Mouse (Mus musculus) forebrain, embryonic 10.5 days (tissue): Measurements from ENCODE around the gene Col4a1. TPM values are rescaled to one million over a fixed set of nuclear protein-coding genes. Genes with fewer than 3 reads are reported as not detected.

Experiments
- DNase-seq: peaks from one replicate; pipeline ENCODE4 v3.0.0-alpha.2; 2017; ENCODE audit warnings: low spot score; ENCODE audit errors: extremely low spot score
- H3K27ac ChIP-seq: fragments of 300-500 bp; sonication (generic); 2 replicates; pipeline ENCODE4 v1.5.1; 2016; ENCODE audit warnings: mild to moderate bottlenecking
- H3K27me3 ChIP-seq: fragments of 300-500 bp; sonication (generic); 2 replicates; pipeline ENCODE4 v1.6.1; 2016; ENCODE audit warnings: mild to moderate bottlenecking; ENCODE audit not compliant: poor library complexity, severe bottlenecking
- H3K36me3 ChIP-seq: fragments of 300-500 bp; sonication (generic); replicated peaks from 2 replicates; pipeline ENCODE4 v1.6.1; 2016; ENCODE audit warnings: mild to moderate bottlenecking, moderate library complexity
- H3K4me1 ChIP-seq: fragments of 300-500 bp; sonication (generic); 2 replicates; pipeline ENCODE4 v1.6.1; 2016
- H3K4me3 ChIP-seq: fragments of 300-500 bp; sonication (generic); 2 replicates; pipeline ENCODE4 v1.5.1; 2016; ENCODE audit warnings: mild to moderate bottlenecking, moderate library complexity
- H3K9me3 ChIP-seq: fragments of 300-500 bp; sonication (generic); 2 replicates; pipeline ENCODE4 v1.6.1; 2016; ENCODE audit warnings: mild to moderate bottlenecking, moderate library complexity
- WGBS: fragments of 180-500 bp; shearing (Covaris S2); methylation state at CpG from one replicate; pipeline ENCODE4 v1.1.7; 2016; 5-methylcytosine and 5-hydroxymethylcytosine counted together
- polyA plus RNA-seq: library from polyadenylated mRNA; unstranded; fragments of >200 nt; fragmentation: Nextera tagmentation; extraction: Ambion mirVana; gene quantifications from 2 replicates; pipeline ENCODE4 v1.2.1, GENCODE M21; 2016

The Col4a1 gene
- polyA plus RNA-seq, 1 experiment from 2014 or later: 123 TPM

DNA sequence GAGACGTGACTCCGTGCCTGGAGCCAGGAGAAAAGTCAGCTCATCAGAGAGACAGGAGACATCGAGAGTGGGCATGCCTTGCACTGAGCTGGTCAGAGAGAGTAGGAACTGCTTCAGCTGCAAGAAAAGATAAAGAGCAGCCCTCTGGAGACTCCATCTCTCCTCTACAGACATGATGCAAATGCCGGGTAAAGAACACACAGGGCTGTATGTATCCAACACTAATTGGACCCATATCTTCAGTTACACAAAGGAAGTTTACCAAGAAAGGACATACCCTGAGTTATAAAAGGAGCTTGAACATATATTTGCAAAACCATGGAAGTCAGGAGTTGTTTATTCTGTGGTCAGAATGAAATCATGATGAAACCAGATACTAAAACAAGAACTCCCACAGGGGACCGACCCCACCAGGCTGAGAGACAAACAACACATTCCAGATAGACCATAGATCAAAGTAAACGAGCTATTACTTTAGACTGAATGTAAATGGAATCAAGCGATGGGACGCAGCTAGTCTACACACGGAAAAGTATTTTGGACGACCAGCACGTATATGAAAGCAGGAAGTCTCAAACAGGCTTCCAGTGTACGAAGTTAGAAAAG, 119.8 kb downstream of the Col4a1 start:
- Histone ChIP-seq H3K27me3 (peaks cover 28% of the 10 kb centered on the region), H3K4me3 (no peak overlapping the region), H3K4me1 (peaks cover 15% of the 10 kb centered on the region), H3K9me3 (no peaks in the 10 kb centered on the region), H3K36me3 (no peaks in the 10 kb centered on the region), H3K27ac (no peak overlapping the region)
- 84% methylated on average over 12 of the region's 12 CpGs for WGBS
- no peak for DNase-seq

GRCm38 (mm10) chr8:11187581-11188271, 124.9 kb downstream of the Col4a1 start:
- H3K36me3 ChIP-seq: no peaks in the 10 kb centered on the region
- DNase-seq: peak; percentile 79
- no peaks in the 10 kb centered on the region for H3K9me3 ChIP-seq
- H3K4me1 ChIP-seq: peaks cover 15% of the 10 kb centered on the region
- WGBS: 1% methylated on average over 46 of the region's 46 CpGs
- H3K27ac ChIP-seq: peak overlapping the region; percentile 79
- peak overlapping the region; percentile 63 for H3K4me3 ChIP-seq
- H3K27me3 ChIP-seq: peaks cover 53% of the 10 kb centered on the region

DNA sequence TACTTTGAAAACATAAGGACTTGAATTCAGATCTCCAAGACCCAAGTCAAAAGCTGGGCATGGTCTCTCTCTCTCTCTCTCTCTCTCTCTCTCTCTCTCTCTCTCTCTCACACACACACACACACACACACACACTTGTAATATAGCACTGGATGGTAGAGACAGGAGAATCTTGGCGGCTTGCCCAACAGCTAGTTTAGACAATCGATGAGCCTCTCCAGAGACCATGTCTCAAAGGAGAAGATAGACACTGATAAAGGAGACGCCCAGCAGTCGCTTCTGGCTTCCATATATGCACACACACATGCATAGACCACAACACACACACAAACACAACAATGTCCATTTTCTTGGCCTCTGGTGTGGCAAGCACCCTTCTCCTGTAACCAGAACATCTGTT, 126.2 kb downstream of the Col4a1 start:
- Histone ChIP-seq H3K36me3 (no peaks in the 10 kb centered on the region), H3K4me1 (peaks cover 26% of the 10 kb centered on the region), H3K9me3 (no peaks in the 10 kb centered on the region), H3K27me3 (peaks cover 60% of the 10 kb centered on the region), H3K4me3 (no peak overlapping the region), H3K27ac (no peak overlapping the region)
- 86% methylated on average over 4 of the region's 4 CpGs for WGBS
- no peak for DNase-seq

DNA sequence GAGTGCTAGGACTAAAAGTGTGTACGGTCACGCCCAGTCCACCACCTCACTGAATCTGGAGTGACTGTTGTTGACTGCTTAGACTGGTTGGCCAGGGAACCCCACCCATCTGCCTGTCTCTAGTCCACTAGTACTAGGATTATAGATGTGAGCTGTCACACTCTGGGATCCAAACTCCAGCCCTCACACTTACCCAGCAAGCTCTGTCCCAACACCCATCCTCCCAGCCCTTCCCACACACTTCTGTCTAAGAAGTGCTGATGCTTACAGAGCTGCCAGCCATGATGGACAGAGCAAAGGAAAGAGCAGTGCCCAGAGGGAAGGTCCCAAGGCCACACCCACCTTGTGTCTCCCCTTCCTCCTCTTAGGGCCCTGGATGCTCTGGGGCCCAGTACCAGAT, 127.0 kb downstream of the Col4a1 start:
- DNase-seq: no peak
- Histone ChIP-seq H3K36me3 (no peaks in the 10 kb centered on the region), H3K27me3 (peaks cover 59% of the 10 kb centered on the region), H3K27ac (no peak overlapping the region), H3K9me3 (no peaks in the 10 kb centered on the region), H3K4me1 (peaks cover 34% of the 10 kb centered on the region), H3K4me3 (no peak overlapping the region)
- WGBS: 95% methylated on average over 2 of the region's 2 CpGs

DNA sequence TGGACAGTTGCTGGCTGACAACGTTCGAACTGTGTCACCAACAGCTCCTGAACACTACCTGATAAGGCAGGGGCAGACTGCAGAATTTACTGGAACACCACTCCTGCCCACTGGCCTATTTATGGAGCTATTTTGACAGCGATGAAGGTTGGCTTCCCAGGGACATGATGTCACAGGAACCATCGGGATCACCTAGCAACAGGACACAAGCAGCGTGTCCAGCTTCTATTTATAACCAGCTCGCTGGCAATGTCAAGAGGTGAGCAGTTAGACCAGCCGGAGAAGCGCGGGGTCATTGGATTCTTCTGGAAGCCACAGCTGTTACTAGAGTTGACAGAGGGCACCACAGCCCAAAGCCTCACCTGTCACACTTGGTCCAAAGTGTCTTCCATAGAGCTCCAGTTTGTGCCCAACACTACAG, 129.0 kb downstream of the Col4a1 start:
- Histone ChIP-seq H3K36me3 (no peaks in the 10 kb centered on the region), H3K9me3 (no peaks in the 10 kb centered on the region), H3K4me3 (no peak overlapping the region), H3K27me3 (peaks cover 40% of the 10 kb centered on the region), H3K4me1 (peaks cover 37% of the 10 kb centered on the region), H3K27ac (no peak overlapping the region)
- DNase-seq: no peak
- 84% methylated on average over 9 of the region's 9 CpGs for WGBS

DNA sequence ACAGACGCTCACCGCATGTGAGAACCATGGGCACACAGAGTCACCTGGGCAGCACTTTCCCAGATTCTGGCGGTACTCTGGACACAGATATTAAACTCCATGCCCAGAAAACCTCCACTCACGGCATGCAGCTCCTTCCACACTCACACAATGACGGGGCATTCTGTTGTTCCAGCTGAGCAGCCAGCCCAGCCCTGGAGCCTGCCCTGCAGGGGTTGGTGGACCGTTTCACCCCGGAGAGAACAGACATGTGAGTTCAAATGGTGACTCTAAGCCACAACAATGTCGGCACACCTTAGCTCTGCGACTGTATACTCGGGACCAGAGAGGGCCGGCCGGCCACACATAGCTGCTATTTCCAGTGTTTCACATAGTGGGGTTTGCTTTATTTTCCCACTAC, 130.0 kb downstream of the Col4a1 start:
- H3K4me1 ChIP-seq: peaks cover 26% of the 10 kb centered on the region
- WGBS: 82% methylated on average over 12 of the region's 12 CpGs
- H3K36me3 ChIP-seq: no peaks in the 10 kb centered on the region
- no peak overlapping the region for H3K4me3 ChIP-seq
- H3K27me3 ChIP-seq: peaks cover 30% of the 10 kb centered on the region
- no peak overlapping the region for H3K27ac ChIP-seq
- no peak for DNase-seq
- H3K9me3 ChIP-seq: no peaks in the 10 kb centered on the region

- Histone ChIP-seq H3K4me3 (no peak overlapping the region), H3K9me3 (no peaks in the 10 kb centered on the region), H3K27ac (0 out of 2 replicates have a peak overlapping the region, but pooled peaks have one; percentile 36), H3K36me3 (no peaks in the 10 kb centered on the region), H3K4me1 (peaks cover 26% of the 10 kb centered on the region), H3K27me3 (peaks cover 28% of the 10 kb centered on the region)
- 73% methylated on average over 4 of the region's 4 CpGs for WGBS
- no peak for DNase-seq
Measured at GRCm38 (mm10) chr8:11182148-11182484, 130.5 kb downstream of the Col4a1 start.

DNA sequence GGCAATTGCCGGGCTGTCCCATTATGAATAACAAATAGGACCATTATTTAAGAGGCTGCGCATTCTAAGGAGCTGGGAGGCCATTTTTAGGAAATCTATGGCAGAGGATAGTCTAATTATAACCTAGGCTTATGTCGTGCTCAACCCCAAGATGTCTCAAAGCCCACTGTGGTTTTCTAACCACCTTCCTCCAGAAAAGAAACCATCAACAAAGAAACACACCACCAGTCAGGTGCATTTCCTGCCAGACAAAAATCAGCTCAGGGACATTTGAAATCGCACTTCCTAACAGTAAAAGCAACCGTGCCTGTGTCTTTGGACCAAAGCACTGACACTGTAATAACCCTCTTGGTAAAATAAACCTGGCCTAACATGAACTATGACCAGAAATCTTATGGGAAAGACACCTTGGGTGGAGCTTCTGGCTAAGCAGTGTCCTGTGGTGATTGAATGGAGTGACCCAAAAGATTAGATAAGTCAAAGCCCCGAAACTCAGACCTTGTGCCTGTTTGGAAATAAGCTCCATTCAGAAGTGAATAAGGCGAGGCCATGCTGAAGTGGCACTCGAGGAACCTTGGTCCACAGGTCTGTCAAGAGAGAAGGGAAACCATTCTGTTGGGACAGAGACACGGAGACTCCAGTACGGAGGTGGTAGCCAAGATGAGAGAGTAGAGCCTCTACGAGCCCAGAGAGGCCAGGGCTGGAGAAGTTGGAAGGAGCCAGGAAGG, 131.0 kb downstream of the Col4a1 start:
- Histone ChIP-seq H3K9me3 (no peaks in the 10 kb centered on the region), H3K36me3 (no peaks in the 10 kb centered on the region), H3K4me3 (no peak overlapping the region), H3K27ac (0 out of 2 replicates have a peak overlapping the region, but pooled peaks have one; percentile 36), H3K4me1 (peaks cover 26% of the 10 kb centered on the region), H3K27me3 (peaks cover 22% of the 10 kb centered on the region)
- no peak for DNase-seq
- 77% methylated on average over 11 of the region's 11 CpGs for WGBS

- 85% methylated on average over 3 of the region's 3 CpGs for WGBS
- no peak for DNase-seq
- H3K4me1 ChIP-seq: peaks cover 26% of the 10 kb centered on the region
- H3K9me3 ChIP-seq: no peaks in the 10 kb centered on the region
- no peaks in the 10 kb centered on the region for H3K36me3 ChIP-seq
- H3K4me3 ChIP-seq: no peak overlapping the region
- no peak overlapping the region for H3K27ac ChIP-seq
- H3K27me3 ChIP-seq: peaks cover 14% of the 10 kb centered on the region; the same call in 1 of the 2 replicates
Measured at GRCm38 (mm10) chr8:11179869-11180268, 132.8 kb downstream of the Col4a1 start.

GRCm38 (mm10) chr8:11176393-11176792, 136.2 kb downstream of the Col4a1 start:
- H3K27ac ChIP-seq: no peak overlapping the region
- no peaks in the 10 kb centered on the region for H3K9me3 ChIP-seq
- no peak overlapping the region for H3K4me3 ChIP-seq
- H3K27me3 ChIP-seq: peaks cover 12% of the 10 kb centered on the region; the same call in 1 of the 2 replicates
- H3K36me3 ChIP-seq: no peaks in the 10 kb centered on the region
- 89% methylated on average over 7 of the region's 7 CpGs for WGBS
- no peak for DNase-seq
- H3K4me1 ChIP-seq: peaks cover 11% of the 10 kb centered on the region

GRCm38 (mm10) chr8:11173284-11174191, 139.1 kb downstream of the Col4a1 start:
- no peaks in the 10 kb centered on the region for H3K4me1 ChIP-seq
- H3K4me3 ChIP-seq: no peak overlapping the region
- H3K36me3 ChIP-seq: no peaks in the 10 kb centered on the region
- H3K9me3 ChIP-seq: no peaks in the 10 kb centered on the region
- 75% methylated on average over 17 of the region's 17 CpGs for WGBS
- DNase-seq: peak; percentile 42
- H3K27me3 ChIP-seq: peaks cover 12% of the 10 kb centered on the region; the same call in 1 of the 2 replicates
- no peak overlapping the region for H3K27ac ChIP-seq

DNA sequence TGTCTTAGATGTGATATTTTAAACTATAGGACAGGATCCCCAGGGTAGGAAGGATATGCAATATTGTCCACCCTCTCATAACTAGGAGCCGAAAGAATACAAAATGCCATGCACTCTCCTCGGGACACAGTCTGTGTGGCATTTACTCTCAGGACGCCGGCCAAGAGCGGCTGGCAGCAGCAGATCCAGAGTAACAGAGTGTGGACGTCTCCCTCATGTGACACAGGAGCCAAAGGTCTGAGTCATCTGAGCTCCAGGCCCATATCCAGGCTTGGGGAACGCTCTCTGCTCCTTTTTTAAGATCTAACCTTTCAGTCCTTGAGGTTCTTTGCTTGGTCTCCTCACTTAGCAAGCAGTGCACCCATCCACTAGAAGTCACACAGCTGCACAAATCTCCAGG, 141.1 kb downstream of the Col4a1 start:
- 88% methylated on average over 7 of the region's 7 CpGs for WGBS
- peaks cover 12% of the 10 kb centered on the region; the same call in 1 of the 2 replicates for H3K27me3 ChIP-seq
- no peak for DNase-seq
- no peak overlapping the region for H3K4me3 ChIP-seq
- no peaks in the 10 kb centered on the region for H3K36me3 ChIP-seq
- H3K9me3 ChIP-seq: no peaks in the 10 kb centered on the region
- no peaks in the 10 kb centered on the region for H3K4me1 ChIP-seq
- H3K27ac ChIP-seq: no peak overlapping the region
